Mouse (Mus musculus) stomach, embryonic 15.5 days (tissue): ENCODE measurements around the gene Nkain4. TPM values are rescaled to one million over a fixed set of nuclear protein-coding genes. Genes with fewer than 3 reads are reported as not detected.

ENCODE experiments used
- ATAC-seq: fragments of 200-750 bp; cut with Nextera tagmentation; 2 replicates; pipeline ENCODE4 v1.8.0; 2017; ENCODE audit warnings: low read depth, moderate number of reproducible peaks, moderate TSS enrichment; ENCODE audit not compliant: insufficient read depth, low FRiP score
- H3K27ac ChIP-seq: fragments of 300-500 bp; sonication (generic); 2 replicates; pipeline ENCODE4 v1.5.1; 2015; ENCODE audit warnings: mild to moderate bottlenecking, inconsistent platforms
- H3K27me3 ChIP-seq: fragments of 300-500 bp; sonication (generic); replicated peaks from 2 replicates; pipeline ENCODE4 v1.6.1; 2015; ENCODE audit warnings: inconsistent platforms
- H3K36me3 ChIP-seq: fragments of 300-500 bp; sonication (generic); 2 replicates; pipeline ENCODE4 v1.6.1; 2015; ENCODE audit warnings: inconsistent platforms
- H3K4me1 ChIP-seq: fragments of 300-500 bp; sonication (generic); 2 replicates; pipeline ENCODE4 v1.6.1; 2015; ENCODE audit warnings: inconsistent platforms
- H3K4me2 ChIP-seq: fragments of 300-500 bp; sonication (generic); 2 replicates; pipeline ENCODE4 v1.6.1; 2015; ENCODE audit warnings: mild to moderate bottlenecking, inconsistent platforms
- H3K4me3 ChIP-seq: fragments of 300-500 bp; sonication (generic); replicated peaks from 2 replicates; pipeline ENCODE4 v1.5.1; 2015; ENCODE audit warnings: inconsistent platforms
- H3K9ac ChIP-seq: fragments of 300-500 bp; sonication (generic); 2 replicates; pipeline ENCODE4 v1.6.1; 2015; ENCODE audit warnings: inconsistent platforms
- H3K9me3 ChIP-seq: fragments of 300-500 bp; sonication (generic); 2 replicates; pipeline ENCODE4 v1.6.1; 2016; ENCODE audit warnings: inconsistent platforms
- WGBS: fragments of 180-500 bp; shearing (Covaris S2); methylation state at CpG from one replicate; pipeline ENCODE4 v1.1.7; 2015; 5-methylcytosine and 5-hydroxymethylcytosine counted together
- polyA plus RNA-seq: library from polyadenylated mRNA; unstranded; fragments of >200 nt; fragmentation: Nextera tagmentation; extraction: Ambion mirVana; gene quantifications from 2 replicates; pipeline ENCODE4 v1.2.1, GENCODE M21; 2015

Gene Nkain4
- 50.8 and 52.4 TPM in 2 replicates for polyA plus RNA-seq

- peaks cover 26% of the 10 kb centered on the region for H3K4me1 ChIP-seq
- H3K4me2 ChIP-seq: peak within 1 kb of the TSS; percentile 91
- peak within 1 kb of the TSS; percentile 54; the same call in 1 of the 2 replicates for H3K9ac ChIP-seq
- H3K36me3 ChIP-seq: no peaks in the 10 kb centered on the region
- ATAC-seq: peak; percentile 90
- no peaks in the 10 kb centered on the region for H3K27me3 ChIP-seq
- under 1% methylated on average over 51 of the region's 52 CpGs for WGBS
- peak within 1 kb of the TSS; percentile 61 for H3K4me3 ChIP-seq
- peak within 1 kb of the TSS; percentile 74 for H3K27ac ChIP-seq
- H3K9me3 ChIP-seq: no peaks in the 10 kb centered on the region
These were observed at the start of gene Nkain4 for GRCm38 (mm10) chr2:180954061-180955047. Nkain4 (minus strand) TSS chr2:180954699.

DNA sequence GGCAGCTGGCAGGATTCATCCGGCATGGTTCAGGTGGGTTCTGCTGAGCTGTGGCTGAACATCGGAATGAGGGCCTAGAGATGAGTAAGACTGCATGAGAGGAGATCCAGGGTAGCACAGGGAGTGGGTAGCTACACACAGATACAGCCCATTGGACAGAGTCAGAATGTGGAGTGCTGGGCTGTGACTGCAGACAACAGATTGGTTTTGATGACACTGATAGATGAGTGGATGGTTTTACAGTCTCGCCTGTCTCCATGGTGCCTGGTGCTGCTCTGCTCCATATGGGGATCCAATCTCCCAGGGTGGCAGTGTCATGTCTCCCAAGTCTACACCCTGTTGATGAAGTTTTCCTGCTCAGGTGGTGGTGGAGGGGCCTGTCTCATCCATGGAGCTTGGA is 42.4 kb upstream of the Nkain4 start:
- Histone ChIP-seq H3K36me3 (no peaks in the 10 kb centered on the region), H3K4me1 (no peaks in the 10 kb centered on the region), H3K4me3 (no peak overlapping the region), H3K9me3 (no peaks in the 10 kb centered on the region), H3K9ac (no peak overlapping the region), H3K4me2 (no peak overlapping the region), H3K27me3 (no peaks in the 10 kb centered on the region), H3K27ac (no peak overlapping the region)
- WGBS: 68% methylated on average over 3 of the region's 3 CpGs
- ATAC-seq: no peak

GRCm38 (mm10) chr2:180996436-180996835 is 41.9 kb upstream of the Nkain4 start:
- H3K4me2 ChIP-seq: no peak overlapping the region
- no peaks in the 10 kb centered on the region for H3K9me3 ChIP-seq
- no peaks in the 10 kb centered on the region for H3K27me3 ChIP-seq
- WGBS: 14% methylated on average over 5 of the region's 5 CpGs
- no peak overlapping the region for H3K27ac ChIP-seq
- no peak overlapping the region for H3K4me3 ChIP-seq
- no peaks in the 10 kb centered on the region for H3K4me1 ChIP-seq
- no peak for ATAC-seq
- no peak overlapping the region for H3K9ac ChIP-seq
- no peaks in the 10 kb centered on the region for H3K36me3 ChIP-seq

GRCm38 (mm10) chr2:180995457-180995856 is 41.0 kb upstream of the Nkain4 start:
- no peak for ATAC-seq
- H3K4me2 ChIP-seq: no peak overlapping the region
- no peaks in the 10 kb centered on the region for H3K9me3 ChIP-seq
- H3K4me1 ChIP-seq: no peaks in the 10 kb centered on the region
- no peak overlapping the region for H3K9ac ChIP-seq
- no peak overlapping the region for H3K27ac ChIP-seq
- WGBS: 78% methylated on average over 4 of the region's 4 CpGs
- H3K4me3 ChIP-seq: no peak overlapping the region
- H3K27me3 ChIP-seq: no peaks in the 10 kb centered on the region
- no peaks in the 10 kb centered on the region for H3K36me3 ChIP-seq

DNA sequence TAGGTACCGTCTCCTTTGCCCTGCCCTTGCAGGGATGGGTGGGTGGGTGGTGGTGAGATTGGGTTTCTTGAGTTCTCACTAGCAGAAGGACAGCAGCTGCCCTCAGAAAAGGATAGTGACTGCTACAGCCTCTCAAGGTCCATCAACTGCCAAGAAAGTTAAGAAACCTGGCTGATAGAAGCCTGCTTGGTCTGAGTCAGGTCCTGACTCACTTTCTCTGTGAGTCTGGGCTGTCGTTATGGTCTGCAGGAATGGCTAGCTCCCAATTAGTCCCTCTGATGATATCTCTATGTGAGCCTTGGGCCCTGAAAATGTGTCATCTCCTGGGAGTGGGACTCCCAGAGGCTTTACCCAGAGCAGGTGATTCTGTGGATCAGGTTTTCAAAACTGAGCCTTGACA is 39.9 kb upstream of the Nkain4 start:
- no peak overlapping the region for H3K4me3 ChIP-seq
- no peak overlapping the region for H3K27ac ChIP-seq
- WGBS: 69% methylated on average over 2 of the region's 2 CpGs
- no peaks in the 10 kb centered on the region for H3K36me3 ChIP-seq
- H3K4me1 ChIP-seq: no peaks in the 10 kb centered on the region
- no peak overlapping the region for H3K9ac ChIP-seq
- H3K27me3 ChIP-seq: no peaks in the 10 kb centered on the region
- H3K4me2 ChIP-seq: no peak overlapping the region
- ATAC-seq: no peak
- H3K9me3 ChIP-seq: no peaks in the 10 kb centered on the region

DNA sequence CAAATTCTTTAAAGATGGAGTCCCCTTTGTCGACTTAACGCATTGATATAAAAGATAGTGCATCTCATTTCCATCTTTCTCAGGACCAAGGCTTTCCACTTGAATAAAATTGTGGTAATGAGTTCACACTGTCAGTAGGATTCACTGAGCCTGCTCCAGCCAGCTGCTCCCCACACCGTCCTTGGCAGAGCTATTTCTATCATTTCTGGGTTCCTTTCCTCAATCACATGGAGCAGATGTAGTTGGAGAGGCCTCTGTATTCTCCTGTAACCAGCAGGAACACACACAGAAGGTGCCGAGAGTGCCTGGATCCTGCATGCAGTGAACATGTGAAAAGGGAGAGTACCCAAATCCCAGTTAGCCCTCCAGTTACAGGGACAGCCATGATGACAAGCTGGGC is 35.8 kb upstream of the Nkain4 start:
- no peaks in the 10 kb centered on the region for H3K9me3 ChIP-seq
- ATAC-seq: no peak
- H3K4me2 ChIP-seq: no peak overlapping the region
- no peaks in the 10 kb centered on the region for H3K27me3 ChIP-seq
- 67% methylated on average over 4 of the region's 4 CpGs for WGBS
- H3K4me1 ChIP-seq: no peaks in the 10 kb centered on the region
- H3K36me3 ChIP-seq: no peaks in the 10 kb centered on the region
- no peak overlapping the region for H3K27ac ChIP-seq
- no peak overlapping the region for H3K9ac ChIP-seq
- H3K4me3 ChIP-seq: no peak overlapping the region

DNA sequence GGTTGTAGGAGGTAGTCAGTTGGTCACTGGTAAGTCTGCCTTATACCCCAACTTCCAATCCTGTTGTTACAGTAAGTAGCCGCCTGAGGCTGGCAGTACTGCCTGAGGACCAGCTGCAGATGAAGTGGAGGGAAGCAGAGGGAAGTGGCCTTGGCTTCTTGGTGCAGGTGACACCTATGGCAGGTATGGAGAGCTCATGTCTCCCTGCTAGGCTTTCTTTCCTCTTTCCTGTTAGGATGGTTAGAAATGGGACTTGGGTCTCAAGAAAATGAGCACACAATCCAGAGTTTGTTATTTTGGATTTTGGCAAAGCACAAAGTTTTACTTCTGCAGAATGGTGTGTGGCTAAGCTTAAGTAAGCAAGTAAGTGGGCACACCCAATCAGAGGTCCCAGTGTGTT is 34.4 kb upstream of the Nkain4 start:
- H3K4me2 ChIP-seq: no peak overlapping the region
- no peak overlapping the region for H3K27ac ChIP-seq
- H3K4me3 ChIP-seq: no peak overlapping the region
- WGBS: 64% methylated on average over 1 of the region's 1 CpGs
- no peaks in the 10 kb centered on the region for H3K36me3 ChIP-seq
- H3K9me3 ChIP-seq: no peaks in the 10 kb centered on the region
- no peaks in the 10 kb centered on the region for H3K27me3 ChIP-seq
- no peak for ATAC-seq
- H3K9ac ChIP-seq: no peak overlapping the region
- H3K4me1 ChIP-seq: no peaks in the 10 kb centered on the region

GRCm38 (mm10) chr2:180988347-180988913 is 33.9 kb upstream of the Nkain4 start:
- Histone ChIP-seq H3K9ac (no peak overlapping the region), H3K4me3 (no peak overlapping the region), H3K4me1 (no peaks in the 10 kb centered on the region), H3K27ac (no peak overlapping the region), H3K4me2 (no peak overlapping the region), H3K36me3 (no peaks in the 10 kb centered on the region), H3K9me3 (no peaks in the 10 kb centered on the region), H3K27me3 (no peaks in the 10 kb centered on the region)
- WGBS: 55% methylated on average over 3 of the region's 3 CpGs
- no peak for ATAC-seq

- no peak overlapping the region for H3K4me2 ChIP-seq
- no peak overlapping the region for H3K4me3 ChIP-seq
- H3K27ac ChIP-seq: peak overlapping the region; percentile 59
- no peak overlapping the region for H3K9ac ChIP-seq
- peak; percentile 32; the same call in 1 of the 2 replicates for ATAC-seq
- H3K4me1 ChIP-seq: no peaks in the 10 kb centered on the region
- H3K27me3 ChIP-seq: no peaks in the 10 kb centered on the region
- H3K9me3 ChIP-seq: no peaks in the 10 kb centered on the region
- H3K36me3 ChIP-seq: no peaks in the 10 kb centered on the region
- 70% methylated on average over 5 of the region's 5 CpGs for WGBS
These were observed 33.0 kb upstream of the Nkain4 start for GRCm38 (mm10) chr2:180987432-180988030.

- peaks cover 2% of the 10 kb centered on the region; the same call in 1 of the 2 replicates for H3K36me3 ChIP-seq
- peak overlapping the region; percentile 59 for H3K27ac ChIP-seq
- no peak overlapping the region for H3K4me3 ChIP-seq
These were observed 32.5 kb upstream of the Nkain4 start for GRCm38 (mm10) chr2:180987001-180987400.

GRCm38 (mm10) chr2:180986449-180986848 is 31.9 kb upstream of the Nkain4 start, which contains the start of gene Col20a1:
Col20a1 (plus strand) TSS chr2:180986535.
- no peaks in the 10 kb centered on the region for H3K4me1 ChIP-seq
- no peak within 1 kb of the TSS for H3K4me2 ChIP-seq
- H3K9me3 ChIP-seq: no peaks in the 10 kb centered on the region
- H3K4me3 ChIP-seq: no peak within 1 kb of the TSS
- no peak within 1 kb of the TSS for H3K9ac ChIP-seq
- WGBS: 60% methylated on average over 2 of the region's 2 CpGs
- H3K36me3 ChIP-seq: peaks cover 7% of the 10 kb centered on the region; the same call in 1 of the 2 replicates
- no peak for ATAC-seq
- H3K27me3 ChIP-seq: no peaks in the 10 kb centered on the region
- peak within 1 kb of the TSS; percentile 59 for H3K27ac ChIP-seq

More at GRCm38 (mm10) chr2:180987001-180987400, 32.5 kb upstream of the Nkain4 start:
- Histone ChIP-seq H3K27me3 (no peaks in the 10 kb centered on the region), H3K4me2 (no peak overlapping the region), H3K9ac (no peak overlapping the region), H3K9me3 (no peaks in the 10 kb centered on the region), H3K4me1 (no peaks in the 10 kb centered on the region)
- 88% methylated on average over 1 of the region's 1 CpGs for WGBS
- no peak for ATAC-seq

- no peaks in the 10 kb centered on the region for H3K4me1 ChIP-seq
- no peak overlapping the region for H3K27ac ChIP-seq
- no peaks in the 10 kb centered on the region for H3K27me3 ChIP-seq
- H3K9me3 ChIP-seq: no peaks in the 10 kb centered on the region
- H3K9ac ChIP-seq: no peak overlapping the region
- H3K36me3 ChIP-seq: peaks cover 12% of the 10 kb centered on the region
- no peak overlapping the region for H3K4me3 ChIP-seq
- 57% methylated on average over 2 of the region's 2 CpGs for WGBS
- ATAC-seq: no peak
- H3K4me2 ChIP-seq: no peak overlapping the region
These were observed 31.1 kb upstream of the Nkain4 start for GRCm38 (mm10) chr2:180985635-180986034.
